Mouse (Mus musculus): ENCODE results near the gene Ccdc14. TPM values are rescaled to one million over a fixed set of nuclear protein-coding genes. Genes with fewer than 3 reads are reported as not detected.

The Ccdc14 gene
- 4.5 TPM for polyA plus RNA-seq (2014; fragmentation: Illumina TruSeq; extraction: RNeasy Lipid Tissue Mini Kit (QIAGEN cat#74804); ENCODE audit: low replicate concordance)

GRCm38 (mm10) chr16:34690334-34691144 is at the start of gene Ccdc14:
TSS of gene Ccdc14 (plus strand) at chr16:34690616.

GRCm38 (mm10) chr16:34649621-34650020 is 40.8 kb upstream of the Ccdc14 start, which contains the start of gene Ropn1:
TSS of gene Ropn1 (plus strand) at chr16:34649921.

GRCm38 (mm10) chr16:34745065-34745585 is 54.7 kb downstream of the Ccdc14 start, which contains the start of gene Mylk:
TSS of gene Mylk (plus strand) at chr16:34745210.

Other genes starting within 250 kb of the Ccdc14 start
- 18.3 TPM for gene Kalrn, start 117.1 kb upstream of the Ccdc14 start, polyA plus RNA-seq (2014; fragmentation: Illumina TruSeq; extraction: RNeasy Lipid Tissue Mini Kit (QIAGEN cat#74804); ENCODE audit: low replicate concordance)
- gene Ropn1, start 40.7 kb upstream of the Ccdc14 start, polyA plus RNA-seq (2014; fragmentation: Illumina TruSeq; extraction: RNeasy Lipid Tissue Mini Kit (QIAGEN cat#74804); ENCODE audit: low replicate concordance) = not detected
- gene Mylk, start 54.6 kb downstream of the Ccdc14 start, polyA plus RNA-seq (2014; fragmentation: Illumina TruSeq; extraction: RNeasy Lipid Tissue Mini Kit (QIAGEN cat#74804); ENCODE audit: low replicate concordance) = 182 TPM